Mouse (Mus musculus) left cerebral cortex, postnatal 14 days (tissue): Measurements from ENCODE around the gene Oasl1. TPM values are rescaled to one million over a fixed set of nuclear protein-coding genes. Genes with fewer than 3 reads are reported as not detected.
A peak's percentile ranks its signal among the peaks of the same experiment; 100 is the strongest.
"Not testable (repeated sequence)": the region's sequence is repeated elsewhere in the genome, so short reads cannot be mapped to it uniquely, and the experiment has no call there.

Experiments used
- DNase-seq, 2 experiments: peaks; one replicate each; pipeline ENCODE4 v3.0.0; 2021 to 2022; ENCODE audit warnings: low spot score in 2 of 2, mixed read lengths in 1 of 2
- intact Hi-C: fragments of 180-260 bp; cut with DNase I; formaldehyde crosslinking; loops from one replicate; pipeline ENCODE4 v1.15.1; 2025
- total RNA-seq, 2 experiments: library from RNA; stranded (reverse); gene quantifications; 2 replicates each; pipeline ENCODE4 v1.2.3; 2021

Gene Oasl1
- total RNA-seq, 2 experiments from 2014 or later, result not detected

- DNase-seq, result no peak
- intact Hi-C loops, result no loop called here
Measured at GRCm38 (mm10) chr5:114921551-114922365, 1.3 kb upstream of the Oasl1 start.

GRCm38 (mm10) chr5:114922366-114922731, 691 bp upstream of the Oasl1 start:
- intact Hi-C loops, result no loop called here
- no peak for DNase-seq

- no peak for DNase-seq
- intact Hi-C loops, result no loop called here
Measured at GRCm38 (mm10) chr5:114926153-114926684, 3.2 kb downstream of the Oasl1 start.

- intact Hi-C loops, result no loop called here
Measured at GRCm38 (mm10) chr5:114926753-114927152, 3.7 kb downstream of the Oasl1 start.

GRCm38 (mm10) chr5:114931626-114932025, 8.6 kb downstream of the Oasl1 start:
- no peak for DNase-seq
- intact Hi-C loops, result loop anchor here (10.0 kb wide), 1 partner anchor 107 kb away; the partner anchor contains the start of gene 1500011B03Rik

More at GRCm38 (mm10) chr5:114926753-114927152, 3.7 kb downstream of the Oasl1 start:
- no peak for DNase-seq

- intact Hi-C loops, result loop anchor here (10.0 kb wide), 1 partner anchor 108 kb away; the partner anchor contains the start of gene 1500011B03Rik
Measured at GRCm38 (mm10) chr5:114933206-114933605, 10.2 kb downstream of the Oasl1 start.

GRCm38 (mm10) chr5:114935838-114936237, 12.8 kb downstream of the Oasl1 start:
- intact Hi-C loops, result loop anchor here (10.0 kb wide), 1 partner anchor 111 kb away; the partner anchor contains the start of gene 1500011B03Rik
- DNase-seq, result no peak

More at GRCm38 (mm10) chr5:114933206-114933605, 10.2 kb downstream of the Oasl1 start:
- DNase-seq, result no peak

GRCm38 (mm10) chr5:114941138-114941537, 18.1 kb downstream of the Oasl1 start:
- intact Hi-C loops, DNase-seq: not testable (repeated sequence)

GRCm38 (mm10) chr5:114942074-114942765, 19.2 kb downstream of the Oasl1 start, which contains the start of gene 2210016L21Rik:
Gene 2210016L21Rik (plus strand): TSS chr5:114942158.
- DNase-seq, result peak; percentile 87 to 91
- intact Hi-C loops, result no loop called here

- intact Hi-C loops, result no loop called here
- DNase-seq, result no peak
Measured at GRCm38 (mm10) chr5:114942766-114943130, 19.7 kb downstream of the Oasl1 start.

GRCm38 (mm10) chr5:114945072-114945471, 22.0 kb downstream of the Oasl1 start:
- intact Hi-C loops, result no loop called here
- no peak for DNase-seq

- no peak for DNase-seq
- intact Hi-C loops, result no loop called here
Measured at GRCm38 (mm10) chr5:114948891-114949290, 25.9 kb downstream of the Oasl1 start.

GRCm38 (mm10) chr5:114949316-114949715, 26.3 kb downstream of the Oasl1 start:
- intact Hi-C loops, result no loop called here
- no peak for DNase-seq

GRCm38 (mm10) chr5:114949812-114950211, 26.8 kb downstream of the Oasl1 start:
- DNase-seq, result no peak
- intact Hi-C loops, result no loop called here

- DNase-seq, result no peak
- intact Hi-C loops, result no loop called here
Measured at GRCm38 (mm10) chr5:114950669-114951068, 27.6 kb downstream of the Oasl1 start.

- intact Hi-C loops, result no loop called here
- no peak for DNase-seq
Measured at GRCm38 (mm10) chr5:114951279-114951880, 28.3 kb downstream of the Oasl1 start.

GRCm38 (mm10) chr5:114953326-114953725, 30.3 kb downstream of the Oasl1 start:
- intact Hi-C loops, result no loop called here
- DNase-seq, result no peak

- no peak for DNase-seq
- intact Hi-C loops, result no loop called here
Measured at GRCm38 (mm10) chr5:114958069-114958468, 35.0 kb downstream of the Oasl1 start.

- no peak for DNase-seq
Measured at GRCm38 (mm10) chr5:114961590-114962360, 38.7 kb downstream of the Oasl1 start.

More at GRCm38 (mm10) chr5:114961590-114962360, 38.7 kb downstream of the Oasl1 start:
- intact Hi-C loops, result no loop called here
